Mouse (Mus musculus): Measurements from ENCODE around the gene Cttn. TPM values are rescaled to one million over a fixed set of nuclear protein-coding genes. Genes with fewer than 3 reads are reported as not detected.

The Cttn gene
- polyA plus RNA-seq, 1 experiment from 2014 or later, result 177 TPM

- 39% methylated on average over 2 of the region's 2 CpGs for WGBS
- Histone ChIP-seq H3K4me1 (ENCODE audit: control insufficient read depth, insufficient read depth, low read length) (peaks cover 29% of the 10 kb centered on the region), H3K9me3 (ENCODE audit: control insufficient read depth, low read length) (no peaks in the 10 kb centered on the region), H3K4me2 (ENCODE audit: low read length) (peak overlapping the region; percentile 38), H3K27me3 (ENCODE audit: control insufficient read depth, insufficient read depth, low read length) (no peaks in the 10 kb centered on the region), H3K27ac (replicated peaks; ENCODE audit: low read depth, low read length) (peak overlapping the region; percentile 87), H3K36me3 (ENCODE audit: control insufficient read depth, insufficient read depth, low read length) (peaks cover 6% of the 10 kb centered on the region; the same call in 1 of the 2 replicates), H3K9ac (replicated peaks; ENCODE audit: low read length) (no peak overlapping the region; the same call in 1 of the 2 replicates), H3K4me3 (replicated peaks; ENCODE audit: low read depth, low read length) (no peak overlapping the region)
- DNase-seq (peak; percentile 17), ATAC-seq (ENCODE audit: low FRiP score, low TSS enrichment) (no peak)
Observed at GRCm38 (mm10) chr7:144417234-144417633, 53.6 kb downstream of the Cttn start.

GRCm38 (mm10) chr7:144415795-144416194 is 55.0 kb downstream of the Cttn start:
- Histone ChIP-seq H3K9me3 (ENCODE audit: control insufficient read depth, low read length) (no peaks in the 10 kb centered on the region), H3K36me3 (ENCODE audit: control insufficient read depth, insufficient read depth, low read length) (peaks cover 20% of the 10 kb centered on the region), H3K27ac (replicated peaks; ENCODE audit: low read depth, low read length) (no peak overlapping the region), H3K4me2 (ENCODE audit: low read length) (no peak overlapping the region), H3K4me3 (replicated peaks; ENCODE audit: low read depth, low read length) (no peak overlapping the region), H3K4me1 (ENCODE audit: control insufficient read depth, insufficient read depth, low read length) (peaks cover 34% of the 10 kb centered on the region), H3K27me3 (ENCODE audit: control insufficient read depth, insufficient read depth, low read length) (no peaks in the 10 kb centered on the region), H3K9ac (replicated peaks; ENCODE audit: low read length) (no peak overlapping the region)
- DNase-seq (no peak), ATAC-seq (ENCODE audit: low FRiP score, low TSS enrichment) (no peak)
- WGBS, result 72% methylated on average over 4 of the region's 4 CpGs

DNA sequence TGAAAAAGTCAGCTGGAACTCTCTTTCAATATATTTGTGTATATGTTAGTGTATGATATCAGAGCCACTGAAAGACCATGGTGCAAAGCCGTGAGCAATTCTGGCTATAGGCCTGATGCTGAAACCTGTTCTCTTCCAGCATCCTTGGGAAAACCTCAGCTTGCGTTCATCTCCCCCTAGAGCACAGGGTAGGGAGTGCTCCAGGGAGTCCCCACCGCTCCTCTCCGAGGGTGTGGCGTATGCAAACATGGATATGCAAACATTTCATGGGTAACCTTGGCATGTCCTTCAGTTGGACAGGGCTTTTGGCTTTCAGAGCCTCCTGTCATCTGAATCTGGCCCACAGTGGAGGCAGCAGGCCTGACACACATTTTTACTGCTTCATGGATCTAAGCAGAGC is 56.2 kb downstream of the Cttn start:
- Histone ChIP-seq H3K27me3 (ENCODE audit: control insufficient read depth, insufficient read depth, low read length) (no peaks in the 10 kb centered on the region), H3K9me3 (ENCODE audit: control insufficient read depth, low read length) (no peaks in the 10 kb centered on the region), H3K9ac (replicated peaks; ENCODE audit: low read length) (no peak overlapping the region), H3K4me3 (replicated peaks; ENCODE audit: low read depth, low read length) (no peak overlapping the region), H3K36me3 (ENCODE audit: control insufficient read depth, insufficient read depth, low read length) (peaks cover 32% of the 10 kb centered on the region), H3K4me1 (ENCODE audit: control insufficient read depth, insufficient read depth, low read length) (peaks cover 27% of the 10 kb centered on the region), H3K4me2 (ENCODE audit: low read length) (no peak overlapping the region), H3K27ac (replicated peaks; ENCODE audit: low read depth, low read length) (no peak overlapping the region)
- 84% methylated on average over 5 of the region's 5 CpGs for WGBS
- no peak for DNase-seq
- ATAC-seq (ENCODE audit: low FRiP score, low TSS enrichment), result no peak

DNA sequence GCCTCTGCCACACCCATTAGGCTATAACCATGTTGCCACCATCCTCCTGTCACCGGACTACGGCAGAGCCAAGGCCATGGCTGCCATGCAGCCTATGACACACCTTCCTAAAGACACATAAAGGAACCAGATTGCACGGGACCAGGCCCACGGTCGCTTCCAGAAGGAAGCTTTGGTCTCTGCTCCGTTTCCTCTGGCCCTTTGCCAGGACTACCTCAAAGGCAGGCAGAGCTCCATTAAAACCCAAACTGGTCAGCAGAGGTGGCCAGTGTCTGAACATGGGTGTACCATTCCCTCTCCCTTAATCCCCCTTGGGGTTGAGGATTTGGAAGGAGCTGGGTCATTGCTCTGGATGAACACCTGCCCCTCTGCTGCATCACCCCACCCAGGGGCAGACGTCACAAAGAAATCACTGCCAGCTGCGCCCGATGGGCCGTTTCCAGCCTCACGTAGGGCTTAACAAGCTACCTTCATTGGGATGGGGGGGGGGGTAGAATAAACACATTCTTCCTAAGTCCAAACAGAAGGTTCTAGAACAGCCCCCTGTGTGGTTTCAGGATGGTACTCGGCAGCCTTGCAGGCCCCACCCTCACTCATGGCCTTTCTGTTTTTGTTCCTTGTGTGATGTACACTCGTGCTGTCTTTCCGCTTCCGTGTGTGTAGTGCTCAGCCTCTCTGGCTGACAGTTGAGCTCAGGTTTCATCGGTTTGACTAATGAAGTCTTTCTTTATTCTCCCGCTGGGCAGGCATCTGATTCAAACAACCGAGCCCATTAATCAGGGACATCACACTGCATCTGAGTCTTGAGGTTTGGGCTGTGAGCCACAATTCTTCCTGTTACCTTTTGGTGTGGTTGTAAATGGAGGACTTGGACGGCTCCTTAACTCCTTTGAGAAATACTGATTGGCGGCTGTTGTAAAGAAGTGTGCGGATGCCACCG is 58.6 kb downstream of the Cttn start:
- Histone ChIP-seq H3K4me2 (ENCODE audit: low read length) (no peak overlapping the region), H3K36me3 (ENCODE audit: control insufficient read depth, insufficient read depth, low read length) (peaks cover 34% of the 10 kb centered on the region), H3K27ac (replicated peaks; ENCODE audit: low read depth, low read length) (peak overlapping the region; percentile 64), H3K27me3 (ENCODE audit: control insufficient read depth, insufficient read depth, low read length) (no peaks in the 10 kb centered on the region), H3K4me1 (ENCODE audit: control insufficient read depth, insufficient read depth, low read length) (peaks cover 12% of the 10 kb centered on the region), H3K4me3 (replicated peaks; ENCODE audit: low read depth, low read length) (no peak overlapping the region), H3K9me3 (ENCODE audit: control insufficient read depth, low read length) (no peaks in the 10 kb centered on the region), H3K9ac (replicated peaks; ENCODE audit: low read length) (no peak overlapping the region; the same call in 1 of the 2 replicates)
- peak; percentile 46 for DNase-seq
- ATAC-seq (ENCODE audit: low FRiP score, low TSS enrichment), result no peak
- 49% methylated on average over 22 of the region's 22 CpGs for WGBS

DNA sequence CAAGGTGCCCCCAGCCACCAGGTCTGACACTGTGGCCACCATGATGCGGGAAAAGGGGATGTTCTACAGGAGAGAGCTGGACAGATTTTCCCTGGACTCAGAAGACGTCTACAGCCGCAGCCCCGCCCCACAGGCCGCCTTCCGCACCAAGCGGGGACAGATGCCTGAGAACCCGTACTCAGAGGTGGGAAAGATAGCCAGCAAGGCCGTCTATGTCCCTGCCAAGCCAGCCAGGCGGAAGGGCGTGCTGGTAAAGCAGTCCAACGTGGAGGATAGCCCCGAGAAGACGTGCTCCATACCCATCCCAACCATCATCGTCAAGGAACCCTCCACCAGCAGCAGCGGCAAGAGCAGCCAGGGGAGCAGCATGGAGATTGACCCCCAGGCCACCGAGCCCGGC is 61.1 kb downstream of the Cttn start:
- no peak overlapping the region for H3K9ac ChIP-seq (replicated peaks; ENCODE audit: low read length)
- H3K27ac ChIP-seq (replicated peaks; ENCODE audit: low read depth, low read length), result no peak overlapping the region
- no peak overlapping the region for H3K4me3 ChIP-seq (replicated peaks; ENCODE audit: low read depth, low read length)
- peaks cover 7% of the 10 kb centered on the region; the same call in 1 of the 2 replicates for H3K4me1 ChIP-seq (ENCODE audit: control insufficient read depth, insufficient read depth, low read length)
- no peak overlapping the region for H3K4me2 ChIP-seq (ENCODE audit: low read length)
- H3K9me3 ChIP-seq (ENCODE audit: control insufficient read depth, low read length), result no peaks in the 10 kb centered on the region
- peaks cover 47% of the 10 kb centered on the region for H3K36me3 ChIP-seq (ENCODE audit: control insufficient read depth, insufficient read depth, low read length)
- 88% methylated on average over 18 of the region's 18 CpGs for whole genome bisulfite sequencing
- ATAC-seq (ENCODE audit: low FRiP score, low TSS enrichment), result no peak
- DNase-seq, result no peak
- H3K27me3 ChIP-seq (ENCODE audit: control insufficient read depth, insufficient read depth, low read length), result no peaks in the 10 kb centered on the region

- no peak for ATAC-seq (ENCODE audit: low FRiP score, low TSS enrichment)
- H3K36me3 ChIP-seq (ENCODE audit: control insufficient read depth, insufficient read depth, low read length), result peaks cover 42% of the 10 kb centered on the region
- H3K9me3 ChIP-seq (ENCODE audit: control insufficient read depth, low read length), result no peaks in the 10 kb centered on the region
- H3K27ac ChIP-seq (replicated peaks; ENCODE audit: low read depth, low read length), result no peak overlapping the region
- peaks cover 7% of the 10 kb centered on the region; the same call in 1 of the 2 replicates for H3K4me1 ChIP-seq (ENCODE audit: control insufficient read depth, insufficient read depth, low read length)
- DNase-seq, result no peak
- H3K9ac ChIP-seq (replicated peaks; ENCODE audit: low read length), result no peak overlapping the region
- no peak overlapping the region for H3K4me3 ChIP-seq (replicated peaks; ENCODE audit: low read depth, low read length)
- no peak overlapping the region for H3K4me2 ChIP-seq (ENCODE audit: low read length)
- 79% methylated on average over 2 of the region's 2 CpGs for WGBS
- no peaks in the 10 kb centered on the region for H3K27me3 ChIP-seq (ENCODE audit: control insufficient read depth, insufficient read depth, low read length)
Observed at GRCm38 (mm10) chr7:144408464-144409000, 62.3 kb downstream of the Cttn start.

- Histone ChIP-seq H3K9me3 (ENCODE audit: control insufficient read depth, low read length) (no peaks in the 10 kb centered on the region), H3K4me1 (ENCODE audit: control insufficient read depth, insufficient read depth, low read length) (peaks cover 7% of the 10 kb centered on the region; the same call in 1 of the 2 replicates), H3K27me3 (ENCODE audit: control insufficient read depth, insufficient read depth, low read length) (no peaks in the 10 kb centered on the region), H3K4me2 (ENCODE audit: low read length) (no peak overlapping the region), H3K4me3 (replicated peaks; ENCODE audit: low read depth, low read length) (no peak overlapping the region), H3K27ac (replicated peaks; ENCODE audit: low read depth, low read length) (no peak overlapping the region), H3K36me3 (ENCODE audit: control insufficient read depth, insufficient read depth, low read length) (peaks cover 40% of the 10 kb centered on the region), H3K9ac (replicated peaks; ENCODE audit: low read length) (no peak overlapping the region)
- ATAC-seq (ENCODE audit: low FRiP score, low TSS enrichment) (no peak), DNase-seq (no peak)
- 80% methylated on average over 4 of the region's 4 CpGs for WGBS
Observed at GRCm38 (mm10) chr7:144407675-144408074, 63.1 kb downstream of the Cttn start.

DNA sequence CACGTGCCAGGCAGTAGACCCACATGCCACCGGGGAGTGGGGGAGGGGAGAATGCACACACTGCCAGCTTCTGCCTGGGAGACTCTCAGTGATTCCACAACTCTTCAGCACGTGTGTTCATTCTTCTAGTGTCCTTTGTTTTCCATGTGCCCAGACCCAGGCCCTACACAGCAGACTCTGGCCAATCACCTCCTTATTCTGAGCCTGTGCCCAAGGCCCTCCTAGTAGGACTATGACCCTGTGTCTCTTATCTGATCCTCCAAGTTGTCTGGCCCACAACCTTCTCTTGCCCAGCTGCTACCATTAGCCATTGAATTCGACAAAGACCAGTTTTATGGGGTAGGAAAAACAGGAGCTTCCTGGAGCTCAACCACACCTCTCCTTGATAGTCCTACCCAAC is 68.3 kb downstream of the Cttn start:
- Histone ChIP-seq H3K4me1 (ENCODE audit: control insufficient read depth, insufficient read depth, low read length) (no peaks in the 10 kb centered on the region), H3K9ac (replicated peaks; ENCODE audit: low read length) (no peak overlapping the region), H3K27ac (replicated peaks; ENCODE audit: low read depth, low read length) (no peak overlapping the region), H3K36me3 (ENCODE audit: control insufficient read depth, insufficient read depth, low read length) (peaks cover 12% of the 10 kb centered on the region; the same call in 1 of the 2 replicates), H3K4me2 (ENCODE audit: low read length) (no peak overlapping the region), H3K27me3 (ENCODE audit: control insufficient read depth, insufficient read depth, low read length) (no peaks in the 10 kb centered on the region), H3K9me3 (ENCODE audit: control insufficient read depth, low read length) (no peaks in the 10 kb centered on the region), H3K4me3 (replicated peaks; ENCODE audit: low read depth, low read length) (no peak overlapping the region)
- DNase-seq, result no peak
- 90% methylated on average over 4 of the region's 4 CpGs for WGBS
- no peak for ATAC-seq (ENCODE audit: low FRiP score, low TSS enrichment)
